In the genomic region with DNA sequence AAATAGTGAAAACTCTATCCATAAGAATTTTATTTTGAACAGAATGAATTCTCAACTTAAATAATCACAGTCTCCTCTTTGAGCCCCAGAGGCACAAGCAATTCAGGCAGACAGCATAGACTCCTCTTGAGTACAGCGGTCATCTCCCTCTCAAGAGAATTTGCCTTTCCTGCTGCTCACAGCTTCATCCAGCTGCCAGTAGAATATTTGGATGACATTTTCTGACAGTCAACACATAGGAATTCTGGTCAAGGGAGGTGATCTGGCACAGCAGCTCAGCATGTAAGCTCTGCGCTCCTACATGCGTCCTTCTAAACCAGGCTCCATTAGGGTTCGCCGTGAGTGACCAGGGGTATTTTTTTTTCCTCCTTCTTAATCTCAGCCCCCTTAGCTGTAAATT, we compare ENCODE assay signal across 19 mouse cellular contexts.
DNase-seq lines count a peak whose midpoint lies in the region; ATAC-seq and TF ChIP-seq lines count a peak whose summit lies in the region.
"Had no signal": no experiment of that assay in that cellular context is flagged by ENCODE, and none has a peak within 500 bp of the region (broad histone marks: within the 10 kb centered on the region; RNA-seq: fewer than 3 reads in every experiment).

No protein-coding gene starts in this region.

- intact Hi-C loops in left cerebral cortex, postnatal 36 days (cut with DNase I): no loop called here

- no peak for TF ChIP-seq CTCF in lung, embryonic 14.5 days (IDR thresholded peaks at IDR 0.05; ENCODE audit: low read depth)
- TF ChIP-seq CTCF in stomach, postnatal 0 days (IDR thresholded peaks at IDR 0.05; ENCODE audit: low read depth): no peak

- no peak for DNase-seq in embryonic facial prominence, embryonic 10.5 days (ENCODE audit: low spot score)
- peak; percentile 44 for DNase-seq in lung, embryonic 14.5 days
- DNase-seq in lung, postnatal 4 days: no peak
- DNase-seq in lung, postnatal 10 days: peak; percentile 35
- no peak for DNase-seq in stomach, postnatal 0 days (ENCODE audit: low spot score)
- no peak for DNase-seq in left cerebral cortex, postnatal 36 days (ENCODE audit: low spot score in 2 of 2)
- no peak for DNase-seq in spleen, adult 18-20 months
- DNase-seq: adrenal gland, postnatal 36 days; cerebellum, adult 2 months; gastrocnemius, postnatal 25 days; right cerebral cortex, postnatal 4 days had no signal

- no peak overlapping the region for H3K4me3 ChIP-seq in embryonic facial prominence, embryonic 13.5 days
- H3K4me3 ChIP-seq in embryonic facial prominence, embryonic 10.5 days: no peak overlapping the region
- H3K4me3 ChIP-seq in lung, embryonic 14.5 days (ENCODE audit: low read depth, low read length): no peak overlapping the region
- H3K4me3 ChIP-seq in stomach, postnatal 0 days (ENCODE audit: low read depth, low read length): no peak overlapping the region
- H3K4me3 ChIP-seq: limb, embryonic 10.5 days; midbrain, embryonic 12.5 days had no signal

- H3K4me2 ChIP-seq in embryonic facial prominence, embryonic 13.5 days: peak overlapping the region; percentile 18
- no peak overlapping the region for H3K4me2 ChIP-seq in lung, embryonic 14.5 days
- H3K4me2 ChIP-seq in stomach, postnatal 0 days (replicated peaks; ENCODE audit: low read depth): peak overlapping the region; percentile 9; the same call in 1 of the 2 replicates
- H3K4me2 ChIP-seq: liver, embryonic 11.5 days; midbrain, embryonic 12.5 days had no signal

- H3K9me3 ChIP-seq in embryonic facial prominence, embryonic 13.5 days: no peaks in the 10 kb centered on the region
- H3K9me3 ChIP-seq in embryonic facial prominence, embryonic 10.5 days: no peaks in the 10 kb centered on the region
- H3K9me3 ChIP-seq in lung, embryonic 14.5 days (ENCODE audit: low read depth, low read length): no peaks in the 10 kb centered on the region
- no peaks in the 10 kb centered on the region for H3K9me3 ChIP-seq in stomach, postnatal 0 days (ENCODE audit: control insufficient read depth, low read length)
- H3K9me3 ChIP-seq: G1E; limb, embryonic 10.5 days; midbrain, embryonic 12.5 days had no signal

- 59% methylated on average over 5 of the region's 5 CpGs for WGBS in embryonic facial prominence, embryonic 13.5 days
- 87% methylated on average over 5 of the region's 5 CpGs for WGBS in embryonic facial prominence, embryonic 10.5 days
- 72% methylated on average over 5 of the region's 5 CpGs for WGBS in lung, embryonic 14.5 days
- 61% methylated on average over 5 of the region's 5 CpGs for WGBS in stomach, postnatal 0 days

- ATAC-seq in embryonic facial prominence, embryonic 13.5 days (ENCODE audit: insufficient number of reproducible peaks, insufficient read depth, low FRiP score, low TSS enrichment, low read depth): no peak
- ATAC-seq in lung, embryonic 14.5 days (ENCODE audit: insufficient read depth): no peak
- no peak for ATAC-seq in stomach, postnatal 0 days (ENCODE audit: low FRiP score, low TSS enrichment)
- ATAC-seq: CD4-positive, CD25-positive, alpha-beta regulatory T cell, adult 4 months; inflammation-experienced regulatory T-cells, adult 6 months had no signal

- H3K9ac ChIP-seq in embryonic facial prominence, embryonic 13.5 days: peak overlapping the region; percentile 40; the same call in 1 of the 2 replicates
- no peak overlapping the region for H3K9ac ChIP-seq in lung, embryonic 14.5 days
- no peak overlapping the region for H3K9ac ChIP-seq in stomach, postnatal 0 days (ENCODE audit: low read length)
- H3K9ac ChIP-seq: midbrain, embryonic 12.5 days had no signal

- peaks cover 20% of the 10 kb centered on the region for H3K4me1 ChIP-seq in embryonic facial prominence, embryonic 13.5 days
- H3K4me1 ChIP-seq in embryonic facial prominence, embryonic 10.5 days: peaks cover 4% of the 10 kb centered on the region; the same call in 1 of the 2 replicates
- H3K4me1 ChIP-seq in lung, embryonic 14.5 days (ENCODE audit: insufficient read depth): no peaks in the 10 kb centered on the region
- H3K4me1 ChIP-seq in stomach, postnatal 0 days (replicated peaks; ENCODE audit: control insufficient read depth, insufficient read depth): no peaks in the 10 kb centered on the region

- peak overlapping the region; percentile 71 for H3K27ac ChIP-seq in embryonic facial prominence, embryonic 13.5 days
- H3K27ac ChIP-seq in embryonic facial prominence, embryonic 10.5 days (replicated peaks): no peak overlapping the region
- H3K27ac ChIP-seq in lung, embryonic 14.5 days (ENCODE audit: low read depth): peak overlapping the region; percentile 9; the same call in 1 of the 2 replicates
- no peak overlapping the region for H3K27ac ChIP-seq in stomach, postnatal 0 days (replicated peaks)
- H3K27ac ChIP-seq: kidney, postnatal 0 days; limb, embryonic 10.5 days; midbrain, embryonic 12.5 days had no signal

- TF ChIP-seq EP300 in stomach, postnatal 0 days (optimal IDR thresholded peaks at IDR 0.05): no peak

- H3K36me3 ChIP-seq in embryonic facial prominence, embryonic 13.5 days: no peaks in the 10 kb centered on the region
- no peaks in the 10 kb centered on the region for H3K36me3 ChIP-seq in embryonic facial prominence, embryonic 10.5 days (replicated peaks)
- H3K36me3 ChIP-seq in lung, embryonic 14.5 days (ENCODE audit: insufficient read depth): no peaks in the 10 kb centered on the region
- no peaks in the 10 kb centered on the region for H3K36me3 ChIP-seq in stomach, postnatal 0 days (ENCODE audit: control insufficient read depth, insufficient read depth, low read length)
- H3K36me3 ChIP-seq: G1E; limb, embryonic 10.5 days; midbrain, embryonic 12.5 days had no signal

- H3K27me3 ChIP-seq in embryonic facial prominence, embryonic 13.5 days: no peaks in the 10 kb centered on the region
- H3K27me3 ChIP-seq in embryonic facial prominence, embryonic 10.5 days (replicated peaks; ENCODE audit: low read depth, poor library complexity, severe bottlenecking): no peaks in the 10 kb centered on the region
- H3K27me3 ChIP-seq in lung, embryonic 14.5 days (ENCODE audit: insufficient read depth, low read length): no peaks in the 10 kb centered on the region
- no peaks in the 10 kb centered on the region for H3K27me3 ChIP-seq in stomach, postnatal 0 days (ENCODE audit: control insufficient read depth, insufficient read depth, low read length)
- H3K27me3 ChIP-seq: midbrain, embryonic 12.5 days had no signal

Comparison
In these comparisons a context has a peak if more than half of its experiments do, and no peak if none do; other contexts are left out.
1. H3K27ac ChIP-seq: peak in embryonic facial prominence, embryonic 13.5 days (single experiment) and lung, embryonic 14.5 days (single experiment); none in embryonic facial prominence, embryonic 10.5 days (single experiment) and stomach, postnatal 0 days (single experiment).
2. DNase-seq: peak in lung, embryonic 14.5 days (single experiment) and lung, postnatal 10 days (single experiment); none in embryonic facial prominence, embryonic 10.5 days (single experiment), lung, postnatal 4 days (0 of 2), stomach, postnatal 0 days (single experiment), left cerebral cortex, postnatal 36 days (0 of 2) and spleen, adult 18-20 months (0 of 2).